Mouse (Mus musculus): ENCODE measurements at regions not wholly inside any gene's neighbourhood (a gene's known extent, or its start where the extent isn't known, plus 50 kb on each side); places are given as distances from the start of the nearest gene placed in this dataset.

DNA sequence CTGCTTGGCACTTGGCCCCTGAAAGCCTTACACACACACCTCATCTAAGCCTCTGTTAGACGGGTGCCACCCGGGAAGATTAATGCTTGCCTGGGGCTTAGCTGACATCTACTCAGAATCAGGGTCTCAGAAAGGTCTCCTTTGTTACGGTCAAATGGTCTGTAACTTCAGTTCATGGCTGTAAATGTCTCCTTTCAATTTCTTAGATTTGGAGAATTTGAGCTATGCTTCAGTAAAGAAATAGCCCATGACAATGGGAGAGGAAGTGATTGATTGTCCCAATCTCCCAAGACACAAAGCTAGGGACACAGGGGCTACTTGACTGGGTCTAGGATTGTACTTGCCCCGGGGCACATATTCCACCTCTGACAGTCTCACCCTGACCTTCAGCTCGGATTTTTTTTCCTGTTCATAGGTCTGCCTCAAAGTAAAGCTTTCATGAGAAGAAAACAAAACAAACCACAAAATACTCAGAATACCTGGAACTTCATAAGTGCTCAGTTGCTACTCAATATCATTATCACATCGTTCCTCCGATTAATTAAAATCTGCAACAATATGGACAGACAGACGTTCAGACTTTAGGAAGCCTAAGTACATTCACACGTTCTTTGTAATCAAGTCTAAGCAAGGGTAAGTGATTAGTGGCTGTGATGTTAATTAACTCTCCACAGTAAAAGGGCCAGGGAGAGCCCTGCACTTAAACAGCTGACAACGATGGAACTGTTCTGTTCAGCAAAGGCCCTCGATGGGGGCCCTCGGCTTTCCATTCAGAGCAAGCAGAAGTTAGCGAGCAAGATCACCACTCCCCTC lies 132.9 kb upstream of the Slco3a1 start:
- DNase-seq: no peak

DNA sequence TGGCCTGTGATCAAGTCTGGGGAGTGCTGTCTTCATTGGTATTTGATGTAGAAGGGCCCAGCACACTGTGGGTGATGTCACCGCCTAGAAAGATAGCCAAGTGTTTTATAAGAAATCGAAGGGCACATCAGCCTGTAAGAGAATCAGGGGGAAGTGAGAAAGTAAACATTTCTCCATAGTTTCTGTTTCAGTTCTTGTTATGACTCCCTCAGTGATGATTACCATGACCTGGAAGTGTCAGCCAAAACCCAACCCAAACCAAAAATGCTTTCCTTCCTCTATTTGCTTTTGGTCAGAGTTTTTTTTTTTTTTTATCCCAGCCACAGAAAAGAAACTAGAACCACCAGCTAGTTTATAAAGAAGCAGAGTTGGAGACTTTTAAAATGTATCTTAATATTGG lies 129.4 kb upstream of the Slco3a1 start:
- DNase-seq: no peak

DNA sequence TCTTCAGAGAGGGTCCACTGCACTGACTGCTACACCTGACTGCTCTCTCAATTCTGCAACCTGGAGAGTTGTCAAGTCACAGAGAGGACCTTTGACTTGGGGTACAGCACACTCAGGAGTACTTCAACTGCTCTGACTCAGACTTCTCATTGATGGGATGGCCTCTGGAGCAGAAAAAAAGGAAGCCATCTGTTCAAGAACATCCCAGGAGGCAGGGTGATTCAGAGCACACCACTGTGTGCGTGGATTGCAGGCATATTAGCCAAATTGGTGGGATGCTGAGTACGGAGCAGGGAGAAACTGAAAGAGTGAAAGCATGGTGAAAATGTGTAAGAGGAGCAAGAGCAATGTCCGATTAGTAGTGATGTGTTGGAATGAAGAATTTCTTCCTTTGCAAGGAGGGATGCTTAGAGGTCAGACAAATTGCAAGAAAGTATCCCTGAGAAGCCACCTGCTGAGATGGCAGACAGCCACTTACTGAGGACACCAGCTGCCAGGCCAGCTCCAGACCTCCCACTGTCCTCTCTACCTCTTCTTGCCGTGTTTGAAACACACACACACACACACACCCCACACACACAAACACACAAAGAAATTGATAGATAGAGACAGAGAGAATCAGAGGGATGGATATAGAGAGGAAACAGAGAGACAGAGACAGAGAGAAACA lies 119.2 kb upstream of the Slco3a1 start:
- no peak for DNase-seq

DNA sequence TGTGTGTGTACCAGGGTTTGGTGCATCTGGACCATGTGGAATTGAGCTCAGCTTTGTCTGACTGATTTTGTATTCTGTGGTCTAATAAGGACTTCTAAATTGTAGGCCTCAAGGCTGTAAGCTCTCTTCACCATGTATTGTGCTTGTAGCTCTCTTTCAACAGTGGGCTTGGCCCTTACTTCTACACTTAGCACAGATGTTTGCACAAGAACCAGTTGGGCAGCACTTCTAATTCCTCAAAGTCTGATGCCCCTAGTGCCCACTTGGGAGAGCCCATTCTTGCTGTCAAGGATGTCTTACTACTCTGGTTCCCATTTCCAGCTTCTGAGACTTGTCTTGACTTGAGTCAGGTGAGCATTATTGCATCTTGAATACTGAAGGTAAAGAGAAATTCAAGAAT lies 114.5 kb upstream of the Slco3a1 start:
- DNase-seq: no peak

DNA sequence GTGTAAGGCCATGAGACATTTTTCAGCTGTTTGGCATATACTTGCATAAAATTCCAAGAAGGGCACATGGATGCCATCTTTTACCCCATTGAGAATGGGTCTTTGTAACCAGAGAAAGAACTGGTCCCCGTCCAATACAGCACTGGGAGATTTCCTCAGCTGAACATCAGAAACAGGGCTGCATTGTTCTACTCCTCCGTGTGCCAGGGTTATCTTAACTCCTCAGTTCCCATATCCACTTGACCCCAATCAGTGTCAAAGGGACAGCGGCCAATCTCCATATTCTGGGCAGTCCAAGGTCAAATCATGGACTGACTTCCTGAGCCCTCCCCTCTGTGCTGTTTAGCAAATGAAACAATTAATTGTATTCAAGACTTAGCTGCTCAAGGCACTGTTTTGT lies 112.5 kb upstream of the Slco3a1 start:
- DNase-seq: no peak

DNA sequence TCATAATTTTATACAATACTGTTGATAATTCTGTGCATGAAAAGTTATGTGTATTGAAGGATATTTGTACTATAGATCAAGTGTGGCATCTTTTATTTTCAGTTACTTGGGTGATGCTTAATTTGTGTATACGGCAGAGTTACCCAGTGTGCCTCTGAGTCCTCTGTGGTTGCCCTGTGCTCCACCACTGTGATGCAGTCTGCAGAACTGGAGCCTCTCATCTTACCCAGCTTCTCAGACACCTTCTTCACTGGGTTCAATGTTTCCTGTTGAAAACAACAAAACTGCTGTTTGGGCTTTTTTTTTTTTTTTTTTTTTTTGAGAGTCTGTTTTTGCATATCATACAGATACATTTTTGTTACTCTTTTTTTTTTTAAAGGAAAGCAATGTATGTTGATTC lies 109.2 kb upstream of the Slco3a1 start:
- no peak for DNase-seq

DNA sequence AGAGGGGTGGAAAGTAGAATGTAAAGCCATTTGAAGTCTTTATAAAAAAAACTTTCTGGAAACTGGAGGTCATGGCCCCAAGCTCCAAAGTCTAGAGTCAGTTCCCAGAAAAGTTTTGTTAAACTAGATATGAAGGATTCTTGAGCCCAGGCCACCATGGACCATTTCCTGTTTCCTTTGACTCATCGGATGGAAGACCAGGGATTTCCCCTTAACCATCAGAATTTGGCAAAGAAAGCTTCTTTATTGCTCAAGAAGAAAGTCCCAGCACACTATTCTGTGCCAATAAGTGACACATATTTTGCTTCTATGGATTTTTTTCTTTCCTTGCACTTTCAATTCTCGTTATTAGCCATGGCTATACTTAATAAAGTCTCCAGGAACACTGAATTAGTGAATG lies 92.7 kb upstream of the Slco3a1 start:
- no peak for DNase-seq

DNA sequence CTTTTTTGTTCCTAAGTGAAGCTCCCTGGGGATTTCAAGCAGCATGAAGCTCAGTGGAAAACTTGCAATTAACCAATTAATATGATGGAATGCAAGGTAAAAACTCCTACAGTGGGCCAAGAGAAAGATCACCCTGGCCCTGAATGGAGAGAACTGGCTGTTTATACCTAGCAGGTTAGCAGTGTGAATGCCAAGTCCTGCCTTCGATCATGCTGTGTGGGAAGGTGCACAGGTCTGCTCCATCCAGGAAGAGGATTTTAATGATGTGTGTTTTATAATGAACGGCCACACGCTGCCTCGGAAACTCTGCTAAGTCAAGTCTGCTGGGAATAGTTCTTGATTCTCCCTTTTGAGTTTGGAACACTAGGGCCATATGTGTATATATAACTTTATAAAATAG lies 85.6 kb upstream of the Slco3a1 start:
- DNase-seq: no peak

DNA sequence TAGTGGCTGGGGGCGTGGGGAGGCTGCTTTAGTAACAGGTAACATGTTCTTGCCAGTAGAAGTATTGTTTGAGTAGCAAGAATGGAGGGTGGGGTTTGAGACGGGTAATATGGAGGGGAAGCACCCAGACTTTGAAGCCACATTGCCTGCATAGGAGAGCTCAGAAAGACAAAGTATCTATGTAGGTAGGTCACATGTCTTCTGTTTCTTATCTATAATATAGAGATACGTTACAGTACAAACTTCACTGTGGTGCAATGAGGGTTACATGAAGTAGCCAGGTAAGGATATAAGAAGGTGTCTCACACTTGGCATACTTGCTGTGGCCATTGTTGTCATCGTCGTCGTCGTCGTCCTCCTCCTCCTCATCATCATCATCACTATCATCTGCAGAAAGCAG lies 77.6 kb upstream of the Slco3a1 start:
- DNase-seq: no peak

DNA sequence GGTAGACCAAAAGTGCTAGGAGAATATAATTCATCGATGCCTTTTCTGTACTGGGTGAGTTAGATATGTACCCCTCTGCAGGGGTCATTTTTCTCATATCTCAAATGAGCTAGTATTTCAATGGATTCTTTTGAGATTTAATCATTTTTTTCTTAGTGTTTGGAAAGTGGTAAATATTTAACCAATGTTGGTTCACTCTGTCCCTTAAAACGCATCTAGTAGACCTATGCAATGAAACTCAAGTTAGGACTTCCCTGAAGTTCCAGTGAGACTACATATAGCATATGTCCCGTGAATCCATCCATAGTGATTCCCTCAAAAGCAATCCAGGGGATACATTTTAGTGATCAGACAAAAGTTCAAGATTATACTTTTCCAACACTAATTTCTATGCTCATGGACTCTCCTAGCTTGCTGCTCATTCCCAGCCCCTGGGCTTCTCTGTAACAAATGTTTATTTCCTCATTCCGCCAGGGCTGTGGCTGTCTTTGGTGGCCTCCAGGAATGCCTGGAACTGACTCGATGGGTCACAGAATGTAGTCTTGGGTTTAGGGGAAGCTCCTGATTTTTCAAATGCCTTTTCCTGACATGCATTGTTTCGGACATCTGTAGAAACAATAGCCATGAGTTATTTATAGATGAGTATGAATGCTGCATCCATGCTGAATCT lies 74.4 kb upstream of the Slco3a1 start:
- DNase-seq: no peak

Data from right cerebral cortex, postnatal 25 days (tissue).